Mouse (Mus musculus): ENCODE data around the gene Socs2.

- TF ChIP-seq CTCF (IDR thresholded peaks at IDR 0.05; ENCODE audit: low read depth, low read length) (no peak), POLR2A (IDR thresholded peaks at IDR 0.05; ENCODE audit: extremely low read depth, insufficient read depth, low read length) (no peak)
Observed at GRCm38 (mm10) chr10:95410709-95411108, 6.3 kb downstream of the Socs2 start.
